Mouse (Mus musculus) forebrain, embryonic 10.5 days (tissue): ENCODE results near the gene Soga3. TPM values are rescaled to one million over a fixed set of nuclear protein-coding genes. Genes with fewer than 3 reads are reported as not detected.

Source experiments
- DNase-seq: peaks from one replicate; pipeline ENCODE4 v3.0.0-alpha.2; 2017; ENCODE audit warnings: low spot score; ENCODE audit errors: extremely low spot score
- H3K27ac ChIP-seq: fragments of 300-500 bp; sonication (generic); 2 replicates; pipeline ENCODE4 v1.5.1; 2016; ENCODE audit warnings: mild to moderate bottlenecking
- H3K27me3 ChIP-seq: fragments of 300-500 bp; sonication (generic); 2 replicates; pipeline ENCODE4 v1.6.1; 2016; ENCODE audit warnings: mild to moderate bottlenecking; ENCODE audit not compliant: poor library complexity, severe bottlenecking
- H3K36me3 ChIP-seq: fragments of 300-500 bp; sonication (generic); replicated peaks from 2 replicates; pipeline ENCODE4 v1.6.1; 2016; ENCODE audit warnings: mild to moderate bottlenecking, moderate library complexity
- H3K4me1 ChIP-seq: fragments of 300-500 bp; sonication (generic); 2 replicates; pipeline ENCODE4 v1.6.1; 2016
- H3K4me3 ChIP-seq: fragments of 300-500 bp; sonication (generic); 2 replicates; pipeline ENCODE4 v1.5.1; 2016; ENCODE audit warnings: mild to moderate bottlenecking, moderate library complexity
- H3K9me3 ChIP-seq: fragments of 300-500 bp; sonication (generic); 2 replicates; pipeline ENCODE4 v1.6.1; 2016; ENCODE audit warnings: mild to moderate bottlenecking, moderate library complexity
- WGBS: fragments of 180-500 bp; shearing (Covaris S2); methylation state at CpG from one replicate; pipeline ENCODE4 v1.1.7; 2016; 5-methylcytosine and 5-hydroxymethylcytosine counted together
- polyA plus RNA-seq: library from polyadenylated mRNA; unstranded; fragments of >200 nt; fragmentation: Nextera tagmentation; extraction: Ambion mirVana; gene quantifications from 2 replicates; pipeline ENCODE4 v1.2.1, GENCODE M21; 2016

Soga3 gene
- polyA plus RNA-seq, 1 experiment from 2014 or later = 10.6 TPM

GRCm38 (mm10) chr10:29216957-29217356 is 73.3 kb downstream of the Soga3 start:
- no peak for DNase-seq
- 93% methylated on average over 1 of the region's 1 CpGs for WGBS
- H3K4me3 ChIP-seq = no peak overlapping the region
- H3K27ac ChIP-seq = no peak overlapping the region
- no peaks in the 10 kb centered on the region for H3K9me3 ChIP-seq
- H3K27me3 ChIP-seq = no peaks in the 10 kb centered on the region
- H3K4me1 ChIP-seq = peaks cover 36% of the 10 kb centered on the region
- H3K36me3 ChIP-seq = peaks cover 3% of the 10 kb centered on the region

- peaks cover 32% of the 10 kb centered on the region for H3K4me1 ChIP-seq
- WGBS = 77% methylated on average over 2 of the region's 2 CpGs
- no peaks in the 10 kb centered on the region for H3K9me3 ChIP-seq
Observed at GRCm38 (mm10) chr10:29217451-29217850, 73.8 kb downstream of the Soga3 start.

GRCm38 (mm10) chr10:29225329-29225728 is 81.7 kb downstream of the Soga3 start:
- no peak overlapping the region for H3K27ac ChIP-seq
- no peak for DNase-seq
- peaks cover 6% of the 10 kb centered on the region; the same call in 1 of the 2 replicates for H3K4me1 ChIP-seq
- no peak overlapping the region for H3K4me3 ChIP-seq
- H3K36me3 ChIP-seq = peaks cover 43% of the 10 kb centered on the region
- H3K27me3 ChIP-seq = no peaks in the 10 kb centered on the region
- WGBS = 90% methylated on average over 4 of the region's 4 CpGs
- H3K9me3 ChIP-seq = no peaks in the 10 kb centered on the region

More at GRCm38 (mm10) chr10:29217451-29217850, 73.8 kb downstream of the Soga3 start:
- Histone ChIP-seq H3K36me3 (peaks cover 8% of the 10 kb centered on the region), H3K27ac (no peak overlapping the region), H3K27me3 (no peaks in the 10 kb centered on the region), H3K4me3 (no peak overlapping the region)
- DNase-seq = no peak

- H3K9me3 ChIP-seq = no peaks in the 10 kb centered on the region
- peaks cover 10% of the 10 kb centered on the region for H3K36me3 ChIP-seq
- H3K27me3 ChIP-seq = no peaks in the 10 kb centered on the region
- no peak overlapping the region for H3K4me3 ChIP-seq
- peaks cover 6% of the 10 kb centered on the region; the same call in 1 of the 2 replicates for H3K4me1 ChIP-seq
- no peak overlapping the region for H3K27ac ChIP-seq
- WGBS = 96% methylated on average over 2 of the region's 2 CpGs
- DNase-seq = no peak
Observed at GRCm38 (mm10) chr10:29231208-29231607, 87.6 kb downstream of the Soga3 start.

Other genes with a start within 250 kb of the Soga3 start
- gene 2310057J18Rik, start 157.5 kb upstream of the Soga3 start, polyA plus RNA-seq = not detected in 2 replicates
- 0.39 and 1.0 TPM in 2 replicates for gene Gm49353, start 55.1 kb downstream of the Soga3 start, polyA plus RNA-seq
- 2.3 and 2.5 TPM in 2 replicates for gene 9330159F19Rik, start 67.8 kb downstream of the Soga3 start, polyA plus RNA-seq
- 27.8 and 30.5 TPM in 2 replicates for gene Echdc1, start 169.3 kb downstream of the Soga3 start, polyA plus RNA-seq
- 49.2 and 50.1 TPM in 2 replicates for gene Rnf146, start 218.6 kb downstream of the Soga3 start, polyA plus RNA-seq